Mouse (Mus musculus): ENCODE results near the gene D930007J09Rik. TPM values are rescaled to one million over a fixed set of nuclear protein-coding genes. Genes with fewer than 3 reads are reported as not detected.

D930007J09Rik gene
- 0.50 TPM in 1 of 2 replicates, not detected in the other for polyA plus RNA-seq (2012; rRNA removed)

- no peak for DNase-seq (ENCODE audit: low read depth)
Measured at GRCm38 (mm10) chr13:32802259-32803081, at the start of gene D930007J09Rik. TSS of gene D930007J09Rik (minus strand) at chr13:32802849.

DNA sequence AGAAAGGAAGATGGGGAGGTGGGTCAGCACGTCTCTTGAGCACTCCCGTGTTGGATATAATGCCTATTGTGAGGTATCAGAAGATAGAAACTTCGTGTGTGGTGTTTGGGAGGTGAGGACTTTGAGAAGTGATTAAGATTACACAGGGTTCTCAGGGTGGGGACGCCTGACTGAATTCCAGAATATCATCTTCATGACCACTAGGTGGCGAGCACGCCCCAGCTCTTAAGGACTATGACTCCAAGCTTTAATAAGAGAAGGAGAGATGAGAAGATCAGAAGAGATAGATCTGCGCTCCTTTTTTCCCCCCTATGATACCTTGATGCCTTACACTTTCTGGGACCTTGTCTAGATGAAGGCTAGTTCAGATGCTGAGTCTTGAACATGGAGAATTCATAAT, 49.3 kb upstream of the D930007J09Rik start:
- DNase-seq (ENCODE audit: low read depth): no peak

DNA sequence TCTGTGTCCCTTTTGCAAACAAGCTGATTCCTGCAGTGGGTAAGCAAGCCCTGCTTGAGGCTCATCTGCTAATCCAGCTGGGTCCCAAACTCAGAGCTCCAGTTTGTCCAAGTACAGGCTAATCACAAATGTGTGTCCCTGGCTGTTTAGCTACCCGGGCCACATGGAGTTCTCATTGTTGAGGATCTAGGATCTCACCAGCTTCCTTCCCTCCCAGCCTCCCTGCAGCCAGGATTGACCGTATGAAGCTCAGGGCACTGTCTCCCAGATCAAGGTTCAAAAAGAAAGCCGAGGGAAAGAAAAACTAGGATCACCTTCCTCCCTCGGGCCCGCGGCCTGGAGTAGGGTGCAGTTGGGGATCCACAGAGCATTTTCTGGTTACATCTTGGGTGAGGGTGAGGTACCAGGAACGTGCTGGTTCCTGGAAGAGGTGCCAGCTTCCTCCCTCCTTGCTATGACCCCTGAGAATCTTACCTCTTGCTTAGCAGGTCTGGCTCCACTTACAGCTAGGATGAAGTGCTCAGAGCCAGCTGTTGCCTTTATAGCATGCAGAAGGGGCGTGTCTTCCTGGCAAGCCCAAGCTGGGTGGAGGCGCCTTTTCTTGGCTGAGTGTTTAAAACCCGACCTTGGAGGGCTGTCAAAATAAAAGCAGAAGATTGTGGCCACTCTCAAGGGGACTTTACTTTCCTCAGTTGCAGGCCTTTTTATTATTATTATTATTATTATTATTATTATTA, 48.2 kb upstream of the D930007J09Rik start, which contains the start of gene Serpinb1a:
Serpinb1a (minus strand) TSS at position 518 of the 737 bp plus-strand sequence.
- DNase-seq (ENCODE audit: low read depth): no peak

DNA sequence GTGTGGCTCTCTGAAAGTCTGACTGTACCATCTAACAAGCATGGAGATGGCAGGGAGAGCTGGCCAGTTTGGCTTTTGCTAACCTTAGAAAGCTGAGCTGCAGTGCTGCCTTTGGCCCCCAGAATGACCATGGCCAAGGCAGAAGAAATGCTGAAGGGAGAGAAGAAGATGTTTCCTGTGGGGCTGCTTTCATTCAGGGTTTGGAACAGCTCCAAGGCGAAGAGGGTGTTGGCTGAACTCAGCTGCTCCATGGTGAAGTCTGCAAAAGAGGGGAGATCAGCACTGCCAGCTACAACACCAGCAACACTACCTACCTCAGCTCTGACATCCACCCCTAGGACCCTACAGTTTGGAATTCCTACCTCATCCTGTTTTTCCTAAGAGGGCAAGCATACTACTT, 47.5 kb upstream of the D930007J09Rik start:
- DNase-seq (ENCODE audit: low read depth): no peak

GRCm38 (mm10) chr13:32849531-32850123, 47.0 kb upstream of the D930007J09Rik start:
- DNase-seq (ENCODE audit: low read depth): no peak

DNA sequence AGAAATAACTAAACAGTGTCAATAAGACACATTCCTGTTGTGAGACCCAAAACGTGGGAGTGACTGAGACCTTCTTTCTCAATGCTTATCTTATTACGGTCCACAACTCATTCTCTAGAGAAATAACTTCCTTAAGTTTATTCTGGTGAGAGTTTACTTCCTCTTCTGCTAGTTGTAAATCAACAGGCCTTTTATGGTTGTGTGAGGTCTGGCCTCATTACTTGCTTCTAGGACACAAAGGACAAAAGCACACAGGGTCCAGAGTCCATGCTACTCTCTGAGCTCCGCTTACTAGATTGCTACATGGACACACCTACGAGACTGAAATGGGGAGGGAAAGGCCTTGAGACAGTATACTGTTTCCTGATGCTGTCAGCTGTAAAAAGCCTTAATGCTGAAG, 46.4 kb upstream of the D930007J09Rik start:
- DNase-seq (ENCODE audit: low read depth): no peak

DNA sequence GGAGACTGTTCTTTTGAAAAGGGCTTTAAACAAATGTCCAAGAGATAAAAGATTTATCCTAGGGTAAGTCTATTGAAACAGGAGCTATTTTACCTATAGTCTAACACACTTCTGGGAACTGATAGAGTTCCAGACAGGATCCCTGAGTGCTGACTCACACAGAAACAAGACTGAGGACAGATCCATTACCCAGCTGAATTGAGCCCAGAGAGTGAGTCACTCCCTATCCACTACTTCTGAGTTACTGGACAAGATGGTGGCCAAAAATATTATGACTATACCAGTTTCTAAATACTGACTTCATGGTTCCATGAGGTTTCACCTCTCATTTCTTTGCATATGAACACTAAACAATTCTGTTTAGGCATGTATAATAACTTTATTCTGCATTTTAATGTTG, 43.6 kb upstream of the D930007J09Rik start:
- DNase-seq (ENCODE audit: low read depth): no peak

GRCm38 (mm10) chr13:32841349-32841748, 38.7 kb upstream of the D930007J09Rik start:
- no peak for DNase-seq (ENCODE audit: low read depth)

DNA sequence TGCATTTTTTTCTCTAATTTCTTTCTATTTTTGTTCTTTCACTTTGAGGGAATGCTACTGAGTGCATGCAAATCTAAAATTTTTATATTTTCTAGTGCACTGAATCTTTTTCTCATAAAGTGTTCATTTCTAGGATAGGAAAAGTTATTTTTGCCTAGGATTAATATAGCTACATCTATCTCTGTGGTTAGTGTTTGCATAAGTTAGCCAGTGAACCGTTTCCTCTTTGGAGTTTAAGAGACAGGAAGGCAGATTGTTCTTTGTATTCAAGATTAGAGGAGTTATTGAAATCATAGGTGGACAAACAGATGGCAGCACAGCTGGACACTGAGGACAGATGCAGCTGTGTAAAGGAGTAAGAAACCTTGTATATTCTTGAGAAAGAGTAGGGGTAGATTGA, 36.7 kb upstream of the D930007J09Rik start:
- DNase-seq (ENCODE audit: low read depth): no peak

- DNase-seq (ENCODE audit: low read depth): no peak
Measured at GRCm38 (mm10) chr13:32834513-32834912, 31.9 kb upstream of the D930007J09Rik start.

GRCm38 (mm10) chr13:32833237-32833636, 30.6 kb upstream of the D930007J09Rik start:
- no peak for DNase-seq (ENCODE audit: low read depth)

GRCm38 (mm10) chr13:32832776-32833175, 30.1 kb upstream of the D930007J09Rik start:
- peak; percentile 85 for DNase-seq (ENCODE audit: low read depth)

DNA sequence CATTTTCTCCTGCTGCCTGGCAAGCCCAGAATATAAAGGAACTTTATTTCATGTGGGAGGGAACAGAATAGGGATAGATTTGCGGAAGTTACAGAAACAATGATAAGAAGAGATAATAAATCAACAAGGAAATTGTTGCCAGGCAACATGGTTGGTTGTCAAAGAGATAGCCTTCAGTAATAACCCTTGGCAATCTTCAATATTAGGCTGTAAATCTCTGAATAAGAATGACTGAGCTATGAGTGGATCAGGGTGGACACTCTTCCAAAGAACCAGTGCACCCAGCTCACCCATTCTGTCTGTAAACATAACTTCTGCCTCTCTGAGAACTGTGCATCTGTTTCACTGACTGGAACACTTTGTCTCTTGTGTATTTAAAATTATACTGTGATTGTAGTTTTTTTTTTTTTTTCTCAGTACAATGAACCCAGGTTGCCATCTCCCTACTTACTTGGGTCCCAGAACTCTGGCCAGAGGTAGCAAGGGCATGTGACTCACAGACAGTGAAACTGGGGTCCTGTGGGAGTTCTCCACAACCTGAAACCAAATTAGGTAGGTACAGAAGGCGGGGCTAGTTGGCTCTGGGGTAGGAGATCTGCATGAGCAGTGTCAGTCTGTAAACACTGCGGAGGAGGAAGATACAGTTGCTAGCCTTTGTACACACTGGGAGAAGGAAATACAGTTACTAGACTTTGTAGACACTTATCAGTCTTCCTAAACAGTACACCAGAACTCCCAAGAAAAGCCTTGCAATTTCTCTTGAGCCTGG, 29.0 kb upstream of the D930007J09Rik start:
- DNase-seq (ENCODE audit: low read depth): no peak

DNA sequence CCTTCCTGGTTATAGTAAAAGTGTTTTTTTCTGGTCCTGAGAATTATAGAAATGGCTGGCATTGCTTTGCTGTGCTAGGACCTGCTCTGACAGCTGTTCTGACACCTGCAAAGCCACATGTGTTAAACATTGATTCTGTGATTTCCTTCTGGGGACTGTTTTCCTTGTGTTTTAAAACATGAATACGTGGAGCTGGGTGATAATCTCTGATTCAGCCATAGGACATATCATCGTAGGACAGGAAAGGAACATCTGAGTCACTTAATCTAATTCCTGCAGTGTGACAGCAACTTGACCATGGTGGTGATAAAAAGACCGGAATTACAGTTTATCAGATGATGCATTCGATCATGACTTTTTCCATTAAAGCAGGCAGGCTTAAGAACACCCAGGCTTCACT, 26.2 kb upstream of the D930007J09Rik start:
- DNase-seq (ENCODE audit: low read depth): no peak

GRCm38 (mm10) chr13:32827951-32828350, 25.3 kb upstream of the D930007J09Rik start:
- DNase-seq (ENCODE audit: low read depth): no peak

GRCm38 (mm10) chr13:32827111-32827822, 24.6 kb upstream of the D930007J09Rik start:
- no peak for DNase-seq (ENCODE audit: low read depth)

DNA sequence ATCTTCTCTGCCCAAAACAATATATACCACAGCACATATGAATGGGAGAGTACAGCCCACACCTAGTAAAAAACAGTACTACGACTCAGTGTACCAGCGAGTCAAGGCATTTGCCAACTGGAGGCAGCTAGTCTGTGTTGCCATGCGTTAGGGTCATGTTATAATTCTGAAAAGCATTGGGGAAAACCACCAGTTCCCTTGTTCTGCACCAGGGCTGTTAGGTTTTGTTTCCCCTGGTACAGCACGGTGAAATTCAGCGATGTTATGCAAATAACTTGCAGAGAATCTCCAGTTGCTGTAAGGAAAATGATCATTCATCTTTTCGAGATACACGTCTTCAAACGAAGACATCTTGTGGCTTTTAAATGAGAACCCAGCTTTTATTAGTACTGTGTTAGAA, 22.9 kb upstream of the D930007J09Rik start:
- DNase-seq (ENCODE audit: low read depth): no peak

DNA sequence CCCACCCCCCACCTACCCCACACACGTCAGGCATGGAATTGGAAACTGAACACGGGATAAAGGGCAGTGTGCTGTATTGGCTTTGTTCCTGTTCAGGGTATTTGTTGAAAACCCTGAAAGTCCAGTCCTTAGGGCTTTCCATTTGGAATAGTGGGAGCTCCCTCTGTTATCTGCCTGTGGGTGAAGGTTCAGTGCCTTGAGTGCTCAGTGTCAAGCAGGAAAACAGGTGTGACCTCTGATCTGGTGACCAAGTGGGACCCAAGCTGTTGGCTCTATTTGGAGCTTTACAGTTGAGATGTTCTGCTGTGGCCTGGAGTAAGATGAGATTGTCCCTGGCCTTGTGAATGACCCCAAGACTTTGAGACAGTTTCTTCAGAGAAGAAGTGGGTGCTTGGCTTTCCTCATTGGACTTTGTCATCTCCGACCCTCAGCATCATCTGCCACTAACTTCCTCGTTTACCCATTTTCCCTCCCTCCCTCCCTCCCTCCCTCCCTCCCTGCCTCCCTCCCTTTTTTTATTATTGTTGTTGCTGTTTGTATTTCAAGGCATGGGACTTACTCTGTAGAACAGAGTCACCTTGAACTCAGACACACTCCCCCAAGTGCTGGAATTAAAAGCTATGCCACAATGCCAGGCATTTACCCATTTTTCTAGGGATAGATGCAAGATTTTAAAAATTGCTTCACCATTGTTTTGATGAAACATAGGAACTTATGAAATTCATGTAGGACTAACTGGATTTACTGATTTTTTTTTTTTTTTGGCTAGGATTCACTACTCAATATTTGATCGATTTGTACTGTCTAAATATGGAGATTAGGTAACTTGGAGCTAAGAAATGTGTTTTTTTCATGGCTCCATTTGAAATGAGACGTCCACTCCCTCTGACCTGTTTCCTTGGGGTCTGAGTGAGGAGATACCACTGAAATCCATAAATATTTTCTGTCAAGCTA, 22.0 kb upstream of the D930007J09Rik start:
- no peak for DNase-seq (ENCODE audit: low read depth)

- DNase-seq (ENCODE audit: low read depth): no peak
Measured at GRCm38 (mm10) chr13:32823126-32823525, 20.5 kb upstream of the D930007J09Rik start.

DNA sequence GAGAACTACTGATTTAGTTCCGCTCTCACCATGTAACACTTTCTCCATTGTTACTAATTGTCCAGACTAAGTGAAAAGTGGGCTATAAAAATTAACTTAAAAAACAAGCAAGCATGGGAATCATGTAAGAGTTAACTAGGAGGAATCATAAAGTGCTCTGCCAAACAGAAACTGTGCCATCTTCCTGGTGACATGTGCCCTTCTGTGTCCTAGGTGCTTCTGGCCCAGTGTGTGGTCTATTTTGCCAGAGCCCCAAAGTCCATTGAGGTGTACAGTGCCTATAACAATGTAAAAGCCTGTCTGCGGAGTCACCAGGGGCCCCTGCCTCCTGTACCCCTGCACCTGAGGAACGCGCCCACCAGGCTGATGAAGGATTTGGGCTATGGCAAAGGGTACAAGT, 19.0 kb upstream of the D930007J09Rik start:
- DNase-seq (ENCODE audit: low read depth): no peak

Data from gonadal fat pad, adult 2 months (tissue).